Mouse (Mus musculus) brain, embryonic 14.5 days (tissue): ENCODE measurements around the gene Sap25.

Source experiments
- CTCF ChIP-seq: fragments of 200-500 bp; IDR thresholded peaks from 2 replicates; pipeline ENCODE4 v1.5.1; 2012; ENCODE audit warnings: inconsistent platforms, mild to moderate bottlenecking, moderate library complexity, borderline replicate concordance; ENCODE audit not compliant: insufficient read depth, insufficient read length; ENCODE audit errors: extremely low read depth
- POLR2A ChIP-seq: fragments of 200-500 bp; IDR thresholded peaks from 2 replicates; pipeline ENCODE4 v1.6.1; 2012; ENCODE audit warnings: mild to moderate bottlenecking, inconsistent platforms, borderline replicate concordance; ENCODE audit not compliant: poor library complexity, insufficient read depth, insufficient read length, severe bottlenecking; ENCODE audit errors: extremely low read depth

DNA sequence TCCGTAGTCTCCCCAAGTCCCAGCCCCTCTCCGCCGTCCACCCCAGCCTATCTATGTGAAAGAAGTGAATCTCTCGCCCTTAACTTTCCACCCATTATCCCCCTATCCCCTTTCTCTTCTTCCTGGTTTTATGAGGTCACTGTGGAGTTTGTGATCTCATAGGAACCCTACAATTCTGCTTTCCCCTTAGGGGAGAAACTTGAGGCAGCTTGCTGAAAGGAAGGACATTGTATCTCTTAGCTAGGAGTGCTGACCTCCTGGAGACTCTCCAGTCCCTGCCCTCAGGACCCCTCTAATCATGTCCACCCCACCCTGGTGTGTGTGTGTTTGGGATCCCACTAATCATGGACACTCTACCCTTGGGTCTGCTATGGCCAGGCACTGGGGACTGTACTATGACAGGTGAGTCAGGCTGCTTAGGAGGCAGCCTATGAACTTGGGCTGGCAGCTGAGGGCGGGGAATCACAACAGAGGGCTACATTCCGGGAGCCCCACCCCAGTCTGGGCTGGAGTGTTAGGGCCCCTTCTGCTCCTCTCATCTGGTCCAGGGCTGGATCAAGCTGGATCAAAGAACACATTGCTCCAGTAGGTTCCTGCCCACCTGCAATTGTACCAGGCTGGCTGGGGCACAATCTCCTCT is 11.1 kb upstream of the Sap25 start:
- TF ChIP-seq CTCF (no peak), POLR2A (no peak)
